Mouse (Mus musculus): Measurements from ENCODE around the gene Kcnma1. TPM values are rescaled to one million over a fixed set of nuclear protein-coding genes. Genes with fewer than 3 reads are reported as not detected.

Kcnma1 gene
- polyA plus RNA-seq, 1 experiment, result 0.26 TPM

DNA sequence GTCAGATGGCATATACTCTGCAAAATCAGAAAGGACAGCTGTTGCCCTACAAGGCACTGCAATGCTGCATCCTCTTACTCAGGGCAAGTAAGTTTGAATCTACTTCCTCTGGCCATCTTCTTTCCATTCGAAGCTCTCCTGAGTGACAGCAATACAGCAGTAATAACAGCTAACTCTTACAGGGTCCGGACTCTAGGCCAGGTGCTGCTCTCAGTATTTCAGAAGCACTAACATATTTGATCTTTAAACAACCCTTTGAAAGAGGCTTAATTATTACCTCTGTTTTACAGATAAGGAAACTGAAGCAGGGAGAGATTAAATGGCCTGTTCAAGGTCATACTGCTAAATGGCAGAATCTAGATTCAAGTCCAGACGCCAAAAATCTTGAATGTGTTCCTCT lies 576.8 kb downstream of the Kcnma1 start:
- Histone ChIP-seq H3K36me3 (ENCODE audit: control insufficient read depth, insufficient read depth) (no peaks in the 10 kb centered on the region), H3K27me3 (ENCODE audit: control insufficient read depth, insufficient read depth, insufficient read length) (peaks cover 6% of the 10 kb centered on the region), H3ac (ENCODE audit: control insufficient read depth, insufficient read length) (no peak overlapping the region), H3K4me2 (ENCODE audit: low read depth) (no peak overlapping the region), H3K79me2 (ENCODE audit: control insufficient read depth, insufficient read depth) (no peaks in the 10 kb centered on the region), H3K4me3 (no peak overlapping the region)
- TF ChIP-seq REST (IDR thresholded peaks at IDR 0.05; ENCODE audit: insufficient read depth, insufficient read length), result no peak
- TF ChIP-seq MYOD1 (IDR thresholded peaks at IDR 0.05; ENCODE audit: control insufficient read depth in 1 of 3, insufficient read length in 2 of 3, low read depth in 2 of 3), result no peak

DNA sequence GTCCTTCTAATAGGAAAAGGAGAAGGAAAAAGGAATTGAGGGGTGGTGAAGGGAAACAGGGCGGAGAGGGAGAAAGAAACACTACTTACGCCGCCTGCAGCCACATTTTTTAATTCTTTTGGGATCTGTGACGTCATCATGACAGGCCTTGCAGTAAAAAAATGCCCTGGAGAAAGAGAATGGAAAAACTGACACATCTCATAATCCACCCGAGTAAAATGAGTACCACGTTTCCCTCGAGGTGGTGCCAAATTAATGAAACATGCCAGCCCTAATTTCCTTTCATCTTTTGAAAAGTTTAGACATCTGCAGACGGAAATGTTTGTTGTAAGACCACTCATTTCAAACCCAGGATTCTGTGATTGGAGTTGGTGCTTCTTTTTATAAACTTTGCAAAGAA lies 578.4 kb downstream of the Kcnma1 start:
- Histone ChIP-seq H3K36me3 (ENCODE audit: control insufficient read depth, insufficient read depth) (no peaks in the 10 kb centered on the region), H3ac (ENCODE audit: control insufficient read depth, insufficient read length) (no peak overlapping the region), H3K4me2 (ENCODE audit: low read depth) (no peak overlapping the region), H3K27me3 (ENCODE audit: control insufficient read depth, insufficient read depth, insufficient read length) (peaks cover 6% of the 10 kb centered on the region), H3K79me2 (ENCODE audit: control insufficient read depth, insufficient read depth) (no peaks in the 10 kb centered on the region), H3K4me3 (no peak overlapping the region)
- TF ChIP-seq TCF12 (IDR thresholded peaks at IDR 0.05; ENCODE audit: insufficient read depth, poor library complexity, severe bottlenecking), result no peak
- no peak for TF ChIP-seq MAX (IDR thresholded peaks at IDR 0.05; ENCODE audit: low read depth)
- TF ChIP-seq TCF3 (IDR thresholded peaks at IDR 0.05; ENCODE audit: insufficient read length, low read depth), result no peak
- no peak for TF ChIP-seq E2F4 (IDR thresholded peaks at IDR 0.05; ENCODE audit: insufficient read depth)
- no peak for TF ChIP-seq REST (IDR thresholded peaks at IDR 0.05; ENCODE audit: insufficient read depth, insufficient read length)
- no peak for TF ChIP-seq POLR2AphosphoS2 (IDR thresholded peaks at IDR 0.05; ENCODE audit: insufficient read length, low read depth)
- TF ChIP-seq MYOD1 (IDR thresholded peaks at IDR 0.05; ENCODE audit: control insufficient read depth in 1 of 3, insufficient read length in 2 of 3, low read depth in 2 of 3), result no peak
- no peak for TF ChIP-seq CEBPB (IDR thresholded peaks at IDR 0.05; ENCODE audit: insufficient read depth, poor library complexity, severe bottlenecking)
- TF ChIP-seq MYOG (IDR thresholded peaks at IDR 0.05; ENCODE audit: control insufficient read depth in 1 of 3, insufficient read depth in 1 of 3, insufficient read length in 2 of 3, low read depth in 2 of 3), result no peak
- no peak for TF ChIP-seq POLR2A (IDR thresholded peaks at IDR 0.05; ENCODE audit: insufficient read length, low read depth)
- no peak for TF ChIP-seq USF1 (IDR thresholded peaks at IDR 0.05; ENCODE audit: low read depth)
- TF ChIP-seq SRF (IDR thresholded peaks at IDR 0.05; ENCODE audit: control insufficient read depth, insufficient read length, low read depth), result no peak

DNA sequence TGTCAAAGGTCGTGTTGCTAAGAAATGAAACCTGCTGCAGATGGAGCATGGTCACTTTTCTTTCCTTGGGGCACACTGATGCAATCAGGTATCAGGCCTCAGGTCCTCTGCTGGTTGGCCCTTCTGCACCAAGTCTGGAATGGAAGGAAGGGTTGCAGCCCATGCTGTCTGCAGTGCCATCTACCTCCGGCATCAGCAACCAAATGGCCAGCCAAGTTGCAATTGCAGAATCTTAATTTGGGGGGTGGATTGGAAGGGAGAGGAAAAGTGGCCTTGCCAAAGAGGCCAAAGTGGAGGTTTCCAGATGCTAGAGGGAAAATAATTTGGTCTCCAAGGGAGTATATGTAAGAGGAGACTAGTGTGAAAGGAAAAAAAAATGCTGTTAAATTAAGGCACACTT lies 584.3 kb downstream of the Kcnma1 start:
- no peak overlapping the region for H3ac ChIP-seq (ENCODE audit: control insufficient read depth, insufficient read length)
- no peak overlapping the region for H3K4me2 ChIP-seq (ENCODE audit: low read depth)
- no peak overlapping the region for H3K4me3 ChIP-seq
- H3K36me3 ChIP-seq (ENCODE audit: control insufficient read depth, insufficient read depth), result no peaks in the 10 kb centered on the region
- no peaks in the 10 kb centered on the region for H3K79me2 ChIP-seq (ENCODE audit: control insufficient read depth, insufficient read depth)
- TF ChIP-seq USF1 (IDR thresholded peaks at IDR 0.05; ENCODE audit: low read depth) (no peak), SRF (IDR thresholded peaks at IDR 0.05; ENCODE audit: control insufficient read depth, insufficient read length, low read depth) (no peak)
- H3K27me3 ChIP-seq (ENCODE audit: control insufficient read depth, insufficient read depth, insufficient read length), result peaks cover 10% of the 10 kb centered on the region

DNA sequence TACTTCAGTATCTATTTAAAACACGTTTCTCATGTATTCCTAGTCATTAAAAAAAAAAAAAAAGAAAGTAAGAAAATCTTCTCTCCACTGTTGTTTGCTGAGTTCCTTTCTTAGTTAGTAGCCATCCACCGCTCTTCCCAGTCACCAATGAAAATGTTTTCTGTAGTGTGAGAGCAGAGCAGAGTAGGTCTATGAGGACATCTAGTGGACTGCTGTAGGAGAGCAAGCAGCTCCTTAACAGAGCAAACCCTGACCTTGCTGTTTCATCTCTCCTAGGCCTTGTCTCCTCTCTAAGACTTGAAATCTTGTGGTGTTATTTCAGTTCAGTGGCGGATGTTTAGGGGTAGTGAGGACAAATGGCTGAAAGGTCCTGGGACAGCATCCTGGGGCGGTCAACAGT lies 585.2 kb downstream of the Kcnma1 start:
- TF ChIP-seq USF1 (IDR thresholded peaks at IDR 0.05; ENCODE audit: low read depth) (no peak), E2F4 (IDR thresholded peaks at IDR 0.05; ENCODE audit: insufficient read depth) (no peak), MYOG (IDR thresholded peaks at IDR 0.05; ENCODE audit: control insufficient read depth in 1 of 3, insufficient read depth in 1 of 3, insufficient read length in 2 of 3, low read depth in 2 of 3) (no peak), REST (IDR thresholded peaks at IDR 0.05; ENCODE audit: insufficient read depth, insufficient read length) (no peak), MYOD1 (IDR thresholded peaks at IDR 0.05; ENCODE audit: control insufficient read depth in 1 of 3, insufficient read length in 2 of 3, low read depth in 2 of 3) (no peak), POLR2AphosphoS2 (IDR thresholded peaks at IDR 0.05; ENCODE audit: insufficient read length, low read depth) (no peak), MAX (IDR thresholded peaks at IDR 0.05; ENCODE audit: low read depth) (no peak), POLR2A (IDR thresholded peaks at IDR 0.05; ENCODE audit: insufficient read length, low read depth) (no peak), SRF (IDR thresholded peaks at IDR 0.05; ENCODE audit: control insufficient read depth, insufficient read length, low read depth) (no peak), CEBPB (IDR thresholded peaks at IDR 0.05; ENCODE audit: insufficient read depth, poor library complexity, severe bottlenecking) (no peak), TCF12 (IDR thresholded peaks at IDR 0.05; ENCODE audit: insufficient read depth, poor library complexity, severe bottlenecking) (no peak), TCF3 (IDR thresholded peaks at IDR 0.05; ENCODE audit: insufficient read length, low read depth) (no peak)
- H3K36me3 ChIP-seq (ENCODE audit: control insufficient read depth, insufficient read depth), result no peaks in the 10 kb centered on the region
- H3K79me2 ChIP-seq (ENCODE audit: control insufficient read depth, insufficient read depth), result no peaks in the 10 kb centered on the region
- H3K4me3 ChIP-seq, result no peak overlapping the region
- H3K4me2 ChIP-seq (ENCODE audit: low read depth), result no peak overlapping the region
- H3ac ChIP-seq (ENCODE audit: control insufficient read depth, insufficient read length), result no peak overlapping the region
- H3K27me3 ChIP-seq (ENCODE audit: control insufficient read depth, insufficient read depth, insufficient read length), result peaks cover 10% of the 10 kb centered on the region

DNA sequence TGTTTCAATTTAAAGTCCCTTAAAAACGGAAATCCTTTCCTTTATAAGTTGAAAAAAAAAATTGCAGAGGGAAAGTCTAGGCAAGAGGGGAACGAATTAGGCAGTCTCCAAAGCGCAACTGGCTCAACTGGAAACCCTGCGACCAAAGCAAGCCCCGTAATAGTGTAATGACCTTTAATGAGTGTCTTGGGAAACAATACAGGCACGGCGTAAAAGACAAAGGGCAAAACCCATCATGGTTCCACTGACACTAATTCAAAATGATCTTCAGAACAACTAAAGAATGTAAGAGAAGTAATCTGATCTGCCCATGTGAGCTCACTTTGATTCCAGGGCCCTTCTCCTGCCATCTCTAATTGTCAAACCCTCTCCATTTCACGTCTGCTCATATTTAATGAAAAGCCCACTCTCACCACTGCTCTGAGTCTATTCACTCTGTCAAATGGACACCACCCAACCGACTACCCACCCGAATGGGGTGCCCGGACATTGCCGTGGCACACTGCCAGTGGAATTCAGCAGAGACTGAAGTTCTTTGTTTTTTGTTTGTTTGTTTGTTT lies 591.7 kb downstream of the Kcnma1 start:
- no peak for TF ChIP-seq SRF (IDR thresholded peaks at IDR 0.05; ENCODE audit: control insufficient read depth, insufficient read length, low read depth)
- no peak for TF ChIP-seq MYOD1 (IDR thresholded peaks at IDR 0.05; ENCODE audit: control insufficient read depth in 1 of 3, insufficient read length in 2 of 3, low read depth in 2 of 3)
- no peak for TF ChIP-seq E2F4 (IDR thresholded peaks at IDR 0.05; ENCODE audit: insufficient read depth)
- TF ChIP-seq POLR2A (IDR thresholded peaks at IDR 0.05; ENCODE audit: insufficient read length, low read depth), result no peak
- TF ChIP-seq POLR2AphosphoS2 (IDR thresholded peaks at IDR 0.05; ENCODE audit: insufficient read length, low read depth), result no peak
- TF ChIP-seq MAX (IDR thresholded peaks at IDR 0.05; ENCODE audit: low read depth), result no peak
- no peak for TF ChIP-seq MYOG (IDR thresholded peaks at IDR 0.05; ENCODE audit: control insufficient read depth in 1 of 3, insufficient read depth in 1 of 3, insufficient read length in 2 of 3, low read depth in 2 of 3)
- TF ChIP-seq REST (IDR thresholded peaks at IDR 0.05; ENCODE audit: insufficient read depth, insufficient read length), result no peak
- no peaks in the 10 kb centered on the region for H3K36me3 ChIP-seq (ENCODE audit: control insufficient read depth, insufficient read depth)
- no peak overlapping the region for H3K4me2 ChIP-seq (ENCODE audit: low read depth)
- H3K4me3 ChIP-seq, result no peak overlapping the region
- no peak overlapping the region for H3ac ChIP-seq (ENCODE audit: control insufficient read depth, insufficient read length)
- H3K79me2 ChIP-seq (ENCODE audit: control insufficient read depth, insufficient read depth), result no peaks in the 10 kb centered on the region
- H3K27me3 ChIP-seq (ENCODE audit: control insufficient read depth, insufficient read depth, insufficient read length), result peaks cover 7% of the 10 kb centered on the region
